Mouse (Mus musculus) midbrain, embryonic 15.5 days (tissue): ENCODE measurements at regions not wholly inside any gene's neighbourhood (a gene's known extent, or its start where the extent isn't known, plus 50 kb on each side); places are given as distances from the start of the nearest gene placed in this dataset.

Experiments
- ATAC-seq: fragments of 200-750 bp; cut with Nextera tagmentation; replicated peaks from 2 replicates; pipeline ENCODE4 v1.8.0; 2017; ENCODE audit warnings: moderate TSS enrichment
- H3K27ac ChIP-seq: fragments of 300-500 bp; sonication (generic); 2 replicates; pipeline ENCODE4 v1.5.1; 2015; ENCODE audit warnings: mild to moderate bottlenecking, inconsistent platforms
- H3K27me3 ChIP-seq: fragments of 300-500 bp; sonication (generic); replicated peaks from 2 replicates; pipeline ENCODE4 v1.6.1; 2015; ENCODE audit warnings: inconsistent platforms
- H3K36me3 ChIP-seq: fragments of 300-500 bp; sonication (generic); replicated peaks from 2 replicates; pipeline ENCODE4 v1.6.1; 2015; ENCODE audit warnings: inconsistent platforms
- H3K4me1 ChIP-seq: fragments of 300-500 bp; sonication (generic); 2 replicates; pipeline ENCODE4 v1.6.1; 2015; ENCODE audit warnings: inconsistent platforms
- H3K4me2 ChIP-seq: fragments of 300-500 bp; sonication (generic); 2 replicates; pipeline ENCODE4 v1.6.1; 2015; ENCODE audit warnings: inconsistent platforms, mild to moderate bottlenecking, moderate library complexity
- H3K4me3 ChIP-seq: fragments of 300-500 bp; sonication (generic); 2 replicates; pipeline ENCODE4 v1.5.1; 2015; ENCODE audit warnings: mild to moderate bottlenecking, inconsistent platforms
- H3K9ac ChIP-seq: fragments of 300-500 bp; sonication (generic); 2 replicates; pipeline ENCODE4 v1.6.1; 2015; ENCODE audit warnings: mild to moderate bottlenecking, inconsistent platforms
- H3K9me3 ChIP-seq: fragments of 300-500 bp; sonication (generic); 2 replicates; pipeline ENCODE4 v1.6.1; 2016; ENCODE audit warnings: inconsistent platforms
- WGBS: fragments of 180-500 bp; shearing (Covaris S2); methylation state at CpG from one replicate; pipeline ENCODE4 v1.1.7; 2015; ENCODE audit warnings: mixed read lengths; 5-methylcytosine and 5-hydroxymethylcytosine counted together

- Histone ChIP-seq H3K27me3 (no peaks in the 10 kb centered on the region), H3K9me3 (no peaks in the 10 kb centered on the region), H3K9ac (no peak overlapping the region), H3K27ac (no peak overlapping the region), H3K4me3 (no peak overlapping the region), H3K36me3 (no peaks in the 10 kb centered on the region), H3K4me2 (no peak overlapping the region), H3K4me1 (no peaks in the 10 kb centered on the region)
- 90% methylated on average over 9 of the region's 16 CpGs for WGBS
- ATAC-seq: no peak
Measured at GRCm38 (mm10) chr3:54103098-54103497, 52.7 kb upstream of the Trpc4 start.

DNA sequence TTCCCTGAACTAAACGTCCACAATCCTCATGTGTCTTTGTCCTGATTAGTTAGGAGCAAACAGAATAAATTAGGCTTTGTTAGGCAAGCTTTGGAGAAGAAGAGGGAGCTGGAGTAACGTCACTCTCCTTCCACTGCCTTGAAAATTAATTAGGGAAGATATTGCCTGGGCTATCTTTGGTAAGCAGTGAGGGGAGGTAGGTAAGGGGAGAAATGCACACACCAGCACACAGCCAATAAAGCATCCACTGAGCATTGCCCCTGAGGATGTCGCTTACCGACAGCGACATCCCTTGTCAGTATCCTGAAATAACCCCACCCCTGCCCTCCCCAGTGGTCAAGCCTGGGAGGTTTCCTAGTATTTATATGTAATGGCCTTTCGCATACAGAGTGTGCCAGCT lies 72.2 kb upstream of the Trpc4 start:
- H3K4me1 ChIP-seq: peaks cover 8% of the 10 kb centered on the region
- H3K4me2 ChIP-seq: no peak overlapping the region
- ATAC-seq: peak; percentile 39; the same call in 1 of the 2 replicates

GRCm38 (mm10) chr3:54076461-54076860 lies 79.4 kb upstream of the Trpc4 start:
- 83% methylated on average over 5 of the region's 5 CpGs for WGBS
- Histone ChIP-seq H3K27me3 (no peaks in the 10 kb centered on the region), H3K27ac (no peak overlapping the region), H3K4me1 (no peaks in the 10 kb centered on the region), H3K36me3 (no peaks in the 10 kb centered on the region), H3K4me3 (no peak overlapping the region), H3K9ac (no peak overlapping the region), H3K4me2 (no peak overlapping the region), H3K9me3 (no peaks in the 10 kb centered on the region)
- ATAC-seq: no peak

More for the DNA sequence above, 72.2 kb upstream of the Trpc4 start:
- H3K9ac ChIP-seq: no peak overlapping the region
- H3K27ac ChIP-seq: no peak overlapping the region
- no peaks in the 10 kb centered on the region for H3K27me3 ChIP-seq
- no peak overlapping the region for H3K4me3 ChIP-seq
- H3K9me3 ChIP-seq: no peaks in the 10 kb centered on the region
- no peaks in the 10 kb centered on the region for H3K36me3 ChIP-seq
- 31% methylated on average over 6 of the region's 6 CpGs for WGBS

GRCm38 (mm10) chr3:54060653-54061052 lies 95.2 kb upstream of the Trpc4 start:
- WGBS: 49% methylated on average over 1 of the region's 1 CpGs
- Histone ChIP-seq H3K27me3 (no peaks in the 10 kb centered on the region), H3K9me3 (no peaks in the 10 kb centered on the region), H3K27ac (no peak overlapping the region), H3K4me1 (no peaks in the 10 kb centered on the region), H3K4me3 (no peak overlapping the region), H3K9ac (no peak overlapping the region), H3K4me2 (no peak overlapping the region), H3K36me3 (no peaks in the 10 kb centered on the region)
- no peak for ATAC-seq

- no peaks in the 10 kb centered on the region for H3K36me3 ChIP-seq
- no peak overlapping the region for H3K4me3 ChIP-seq
- no peaks in the 10 kb centered on the region for H3K9me3 ChIP-seq
- 84% methylated on average over 7 of the region's 7 CpGs for WGBS
- H3K4me1 ChIP-seq: peaks cover 3% of the 10 kb centered on the region
- H3K9ac ChIP-seq: no peak overlapping the region
- no peaks in the 10 kb centered on the region for H3K27me3 ChIP-seq
- no peak overlapping the region for H3K27ac ChIP-seq
- H3K4me2 ChIP-seq: no peak overlapping the region
- no peak for ATAC-seq
Measured at GRCm38 (mm10) chr3:54054376-54054775, 101.5 kb upstream of the Trpc4 start.

GRCm38 (mm10) chr3:54049370-54049769 lies 106.5 kb upstream of the Trpc4 start:
- Histone ChIP-seq H3K4me3 (no peak overlapping the region), H3K9ac (no peak overlapping the region), H3K9me3 (no peaks in the 10 kb centered on the region), H3K27ac (no peak overlapping the region), H3K27me3 (no peaks in the 10 kb centered on the region), H3K36me3 (no peaks in the 10 kb centered on the region), H3K4me1 (peaks cover 9% of the 10 kb centered on the region), H3K4me2 (no peak overlapping the region)
- peak; percentile 92 for ATAC-seq
- WGBS: 9% methylated on average over 2 of the region's 2 CpGs

- ATAC-seq: no peak
- no peaks in the 10 kb centered on the region for H3K9me3 ChIP-seq
- no peak overlapping the region for H3K9ac ChIP-seq
- WGBS: 60% methylated on average over 3 of the region's 3 CpGs
- peaks cover 9% of the 10 kb centered on the region for H3K4me1 ChIP-seq
- no peak overlapping the region for H3K27ac ChIP-seq
- H3K4me3 ChIP-seq: no peak overlapping the region
- no peaks in the 10 kb centered on the region for H3K27me3 ChIP-seq
- no peaks in the 10 kb centered on the region for H3K36me3 ChIP-seq
- no peak overlapping the region for H3K4me2 ChIP-seq
Measured at GRCm38 (mm10) chr3:54048091-54048670, 107.7 kb upstream of the Trpc4 start.

DNA sequence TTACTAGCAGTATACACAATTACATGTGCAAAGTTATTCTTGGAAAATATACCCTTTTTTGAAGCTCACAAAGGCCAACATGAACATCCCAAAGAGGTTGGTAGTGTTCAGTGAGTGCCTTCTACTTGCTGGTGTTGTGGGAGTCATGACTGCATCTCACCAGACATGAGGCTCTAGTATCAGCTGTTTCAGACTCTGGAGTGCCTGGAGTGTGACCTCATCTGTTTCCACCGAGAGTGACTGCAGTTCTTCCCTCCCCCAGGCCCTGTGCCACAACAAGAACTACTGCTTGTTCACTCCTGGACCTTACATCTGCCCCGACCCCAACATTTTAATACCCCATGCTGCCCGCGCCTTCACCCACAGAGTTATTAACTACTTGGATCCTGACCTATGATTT lies 128.5 kb upstream of the Trpc4 start:
- no peaks in the 10 kb centered on the region for H3K9me3 ChIP-seq
- no peaks in the 10 kb centered on the region for H3K36me3 ChIP-seq
- H3K9ac ChIP-seq: no peak overlapping the region
- H3K4me2 ChIP-seq: no peak overlapping the region
- no peak overlapping the region for H3K4me3 ChIP-seq
- no peak for ATAC-seq
- H3K27me3 ChIP-seq: 0 out of 2 replicates have a peak, but pooled peaks cover 3% of the 10 kb centered on the region
- WGBS: 81% methylated on average over 4 of the region's 4 CpGs
- H3K27ac ChIP-seq: no peak overlapping the region
- H3K4me1 ChIP-seq: no peaks in the 10 kb centered on the region

DNA sequence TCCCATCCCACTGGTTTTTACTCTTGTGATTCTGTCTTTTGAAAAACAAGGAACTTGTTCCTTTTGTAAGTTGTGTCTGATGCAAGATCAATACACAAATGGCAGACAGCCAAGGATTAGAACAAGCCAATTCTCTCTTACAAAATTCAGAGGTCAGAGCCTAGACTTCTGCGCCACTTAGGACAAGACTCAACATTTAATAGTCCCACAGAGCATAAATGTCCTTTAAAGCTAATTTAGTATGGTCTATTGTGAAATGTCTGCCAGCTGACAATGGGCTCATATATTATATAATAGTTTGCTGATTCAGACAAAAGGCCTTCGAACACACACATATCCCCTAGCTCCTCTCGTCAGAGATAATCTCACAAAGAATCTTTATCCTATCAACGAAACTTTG lies 135.6 kb upstream of the Trpc4 start:
- Histone ChIP-seq H3K27me3 (peaks cover 3% of the 10 kb centered on the region; the same call in 1 of the 2 replicates), H3K27ac (no peak overlapping the region), H3K9ac (no peak overlapping the region), H3K4me2 (no peak overlapping the region), H3K4me1 (peaks cover 5% of the 10 kb centered on the region; the same call in 1 of the 2 replicates), H3K4me3 (no peak overlapping the region), H3K36me3 (no peaks in the 10 kb centered on the region), H3K9me3 (no peaks in the 10 kb centered on the region)
- no peak for ATAC-seq
- WGBS: 18% methylated on average over 4 of the region's 4 CpGs

DNA sequence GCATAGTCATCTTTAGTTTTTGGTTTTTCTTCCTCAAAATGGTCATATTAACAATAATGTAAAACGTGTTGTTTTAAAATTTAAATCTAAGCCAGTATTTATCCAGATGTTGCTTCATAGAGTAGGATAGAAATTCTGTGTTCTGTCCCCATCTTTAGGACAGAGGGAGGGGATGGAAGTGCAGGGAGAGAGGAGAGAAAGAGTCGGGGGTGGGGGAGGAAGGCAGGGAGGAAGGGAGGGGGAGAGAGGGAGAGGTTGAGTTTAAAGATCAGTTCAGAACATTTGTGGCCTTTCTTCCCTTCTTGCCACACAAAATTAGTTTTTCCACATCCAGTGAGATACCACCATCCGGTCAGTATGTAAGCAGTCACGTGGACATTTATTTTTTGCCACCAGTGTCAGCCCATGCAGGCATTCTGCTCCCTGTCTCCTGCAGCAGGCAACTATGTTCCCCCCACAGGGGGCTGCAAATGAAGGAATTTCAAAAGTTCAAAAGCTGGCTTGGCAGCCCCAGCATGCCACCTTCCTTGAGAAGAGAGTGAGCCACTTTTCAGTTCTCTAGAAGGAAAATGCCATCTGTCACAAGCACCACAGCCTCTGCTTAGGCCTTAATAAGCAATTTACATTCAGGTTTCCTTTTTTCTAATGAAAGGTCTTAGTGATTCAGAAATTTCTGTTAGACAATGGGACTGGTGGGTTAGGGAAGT lies 137.7 kb upstream of the Trpc4 start:
- Histone ChIP-seq H3K4me2 (no peak overlapping the region), H3K36me3 (no peaks in the 10 kb centered on the region), H3K4me1 (peaks cover 5% of the 10 kb centered on the region; the same call in 1 of the 2 replicates), H3K9ac (no peak overlapping the region), H3K9me3 (no peaks in the 10 kb centered on the region), H3K27me3 (peaks cover 3% of the 10 kb centered on the region; the same call in 1 of the 2 replicates), H3K4me3 (no peak overlapping the region), H3K27ac (peak overlapping the region; percentile 26; the same call in 1 of the 2 replicates)
- ATAC-seq: peak; percentile 45; the same call in 1 of the 2 replicates
- WGBS: 14% methylated on average over 4 of the region's 4 CpGs

DNA sequence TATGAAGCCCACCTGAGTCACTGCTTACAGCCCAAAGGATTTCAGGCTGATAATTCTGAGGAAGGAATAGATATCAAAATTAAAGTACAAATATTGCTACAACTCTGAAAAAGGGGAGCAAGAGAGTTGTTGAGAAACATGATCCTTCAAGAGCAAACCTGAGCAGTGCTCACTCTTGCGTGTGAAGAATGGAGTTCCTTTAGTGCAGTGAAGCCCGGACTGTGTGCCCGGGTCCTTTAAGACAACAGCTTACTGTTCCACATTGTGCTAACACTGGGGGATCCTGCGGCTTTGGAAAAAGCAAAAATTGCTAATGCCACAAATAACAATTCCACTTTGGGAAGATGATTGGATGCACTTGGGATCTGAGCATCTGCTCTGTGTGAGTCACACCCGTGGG lies 139.0 kb upstream of the Trpc4 start:
- no peaks in the 10 kb centered on the region for H3K36me3 ChIP-seq
- ATAC-seq: no peak
- no peak overlapping the region for H3K4me3 ChIP-seq
- H3K4me2 ChIP-seq: no peak overlapping the region
- H3K9me3 ChIP-seq: no peaks in the 10 kb centered on the region
- peaks cover 5% of the 10 kb centered on the region; the same call in 1 of the 2 replicates for H3K4me1 ChIP-seq
- 39% methylated on average over 5 of the region's 5 CpGs for WGBS
- H3K27ac ChIP-seq: no peak overlapping the region
- no peaks in the 10 kb centered on the region; the same call in 1 of the 2 replicates for H3K27me3 ChIP-seq
- no peak overlapping the region for H3K9ac ChIP-seq

DNA sequence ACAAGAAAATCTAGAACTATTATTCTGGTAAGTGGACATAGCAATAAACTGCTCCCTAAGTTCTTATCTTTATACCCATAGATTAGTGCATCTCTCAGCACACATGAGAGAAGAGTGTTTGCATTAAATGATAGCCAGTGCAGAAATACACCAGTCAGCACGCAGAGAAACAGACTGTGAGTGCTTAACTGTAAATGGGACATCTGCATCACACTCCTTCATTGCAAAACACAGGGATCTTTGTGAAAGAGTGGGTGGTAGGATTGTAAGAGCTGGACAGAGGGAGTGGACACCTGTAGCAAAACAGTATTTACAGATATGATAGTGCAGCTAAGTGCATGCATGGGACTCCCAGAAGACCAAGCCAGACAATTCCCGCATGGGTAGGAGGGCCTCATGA lies 144.8 kb upstream of the Trpc4 start:
- Histone ChIP-seq H3K36me3 (no peaks in the 10 kb centered on the region), H3K9ac (no peak overlapping the region), H3K4me2 (no peak overlapping the region), H3K9me3 (no peaks in the 10 kb centered on the region), H3K4me1 (no peaks in the 10 kb centered on the region), H3K4me3 (no peak overlapping the region), H3K27me3 (no peaks in the 10 kb centered on the region), H3K27ac (no peak overlapping the region)
- ATAC-seq: no peak
- 98% methylated on average over 2 of the region's 2 CpGs for WGBS

DNA sequence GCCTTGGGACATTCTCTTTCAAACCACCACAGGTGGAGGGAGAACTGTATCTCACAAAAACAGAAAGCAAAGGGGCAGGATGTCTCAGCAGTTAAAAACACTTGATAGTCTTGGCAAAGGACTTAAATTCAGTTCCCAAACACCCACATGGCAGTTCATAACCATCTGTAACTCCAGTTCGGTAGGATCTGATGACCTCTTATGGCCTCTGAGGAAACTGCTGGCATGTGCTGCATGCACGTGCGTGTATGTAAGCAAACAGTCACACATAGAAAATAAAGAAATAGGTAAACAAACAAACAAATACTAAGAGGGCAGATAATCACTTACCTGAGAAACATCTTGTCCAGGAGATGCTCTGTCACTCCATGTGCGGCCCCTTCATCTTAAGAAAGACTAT lies 129.4 kb upstream of the Ufm1 start:
- no peak overlapping the region for H3K4me2 ChIP-seq
- H3K36me3 ChIP-seq: no peaks in the 10 kb centered on the region
- H3K9me3 ChIP-seq: no peaks in the 10 kb centered on the region
- 87% methylated on average over 4 of the region's 4 CpGs for WGBS
- H3K9ac ChIP-seq: no peak overlapping the region
- H3K27me3 ChIP-seq: no peaks in the 10 kb centered on the region
- no peak for ATAC-seq
- H3K4me1 ChIP-seq: peaks cover 7% of the 10 kb centered on the region; the same call in 1 of the 2 replicates
- no peak overlapping the region for H3K27ac ChIP-seq
- no peak overlapping the region for H3K4me3 ChIP-seq
